Mouse (Mus musculus) lung, adult 2 months (tissue): Measurements from ENCODE around the gene Tns2.

Source experiments
- CTCF ChIP-seq: fragments of 200-500 bp; IDR thresholded peaks from 2 replicates; pipeline ENCODE4 v1.5.1; 2011; ENCODE audit warnings: mild to moderate bottlenecking, low read length, control low read depth; ENCODE audit not compliant: insufficient read depth
- POLR2A ChIP-seq: fragments of 200-500 bp; IDR thresholded peaks from 2 replicates; pipeline ENCODE4 v1.6.1; 2011; ENCODE audit warnings: low read depth, mild to moderate bottlenecking, control low read depth, low read length, borderline replicate concordance; ENCODE audit errors: extremely low read depth

DNA sequence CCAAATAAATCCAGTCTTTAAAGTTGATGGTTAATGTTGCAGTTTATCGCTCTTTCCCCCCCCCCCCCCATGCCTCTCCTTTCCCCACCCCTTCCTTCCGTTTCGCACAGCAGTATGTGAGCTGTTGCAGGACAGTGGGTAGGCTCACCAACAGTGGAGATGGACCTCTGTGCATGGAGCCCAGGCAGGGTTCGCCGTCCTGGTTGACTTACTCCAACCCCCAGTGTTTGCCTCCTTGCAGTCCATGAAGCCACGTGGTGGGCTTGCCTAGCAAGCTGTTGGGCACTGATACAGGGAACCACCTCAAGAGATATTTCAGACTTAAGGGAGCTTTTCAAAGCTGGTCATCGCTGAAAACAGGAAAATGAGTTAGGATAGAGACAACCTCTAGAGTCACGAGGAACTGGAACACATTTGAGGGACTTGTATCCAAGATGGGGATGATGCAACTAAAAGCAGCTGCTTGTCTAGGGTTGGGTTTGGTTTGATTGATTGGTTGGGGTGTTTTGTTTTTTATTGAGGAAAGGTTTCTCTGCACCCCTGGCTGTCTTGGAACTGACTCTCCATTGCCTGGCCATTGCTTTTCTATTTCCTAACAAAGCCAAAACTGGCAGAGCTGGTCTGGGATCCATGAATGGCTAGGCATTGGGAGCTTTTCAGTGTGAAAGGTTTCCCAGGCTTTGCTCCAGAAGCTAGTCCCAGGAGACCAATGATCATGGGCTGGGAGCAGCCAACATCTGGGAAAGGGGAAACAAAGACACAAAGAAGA lies 2.9 kb upstream of the Tns2 start:
- TF ChIP-seq CTCF, result no peak
- TF ChIP-seq POLR2A, result no peak
